Mouse (Mus musculus) hindbrain, embryonic 12.5 days (tissue): ENCODE measurements at regions not wholly inside any gene's neighbourhood (a gene's known extent, or its start where the extent isn't known, plus 50 kb on each side); places are given as distances from the start of the nearest gene placed in this dataset.
A peak's percentile ranks its signal among the peaks of the same experiment; 100 is the strongest.

Experiments used
- ATAC-seq: fragments of 200-750 bp; cut with Nextera tagmentation; 2 replicates; pipeline ENCODE4 v1.8.0; 2017; ENCODE audit warnings: moderate TSS enrichment; ENCODE audit not compliant: low FRiP score
- H3K27ac ChIP-seq: fragments of 300-500 bp; sonication (generic); 2 replicates; pipeline ENCODE4 v1.5.1; 2016; ENCODE audit warnings: mild to moderate bottlenecking
- H3K27me3 ChIP-seq: fragments of 300-500 bp; sonication (generic); 2 replicates; pipeline ENCODE4 v1.6.1; 2016; ENCODE audit warnings: mild to moderate bottlenecking
- H3K36me3 ChIP-seq: fragments of 300-500 bp; sonication (generic); 2 replicates; pipeline ENCODE4 v1.6.1; 2016; ENCODE audit warnings: mild to moderate bottlenecking
- H3K4me1 ChIP-seq: fragments of 300-500 bp; sonication (generic); 2 replicates; pipeline ENCODE4 v1.6.1; 2016
- H3K4me2 ChIP-seq: fragments of 300-500 bp; sonication (generic); replicated peaks from 2 replicates; pipeline ENCODE4 v1.6.1; 2016; ENCODE audit warnings: mild to moderate bottlenecking
- H3K4me3 ChIP-seq: fragments of 300-500 bp; sonication (generic); 2 replicates; pipeline ENCODE4 v1.5.1; 2016; ENCODE audit warnings: mild to moderate bottlenecking
- H3K9ac ChIP-seq: fragments of 300-500 bp; sonication (generic); 2 replicates; pipeline ENCODE4 v1.6.1; 2016; ENCODE audit warnings: mild to moderate bottlenecking, moderate library complexity
- H3K9me3 ChIP-seq: fragments of 300-500 bp; sonication (generic); replicated peaks from 2 replicates; pipeline ENCODE4 v1.6.1; 2016; ENCODE audit warnings: mild to moderate bottlenecking
- WGBS: fragments of 180-500 bp; shearing (Covaris S2); methylation state at CpG from one replicate; pipeline ENCODE4 v1.1.7; 2016; 5-methylcytosine and 5-hydroxymethylcytosine counted together

DNA sequence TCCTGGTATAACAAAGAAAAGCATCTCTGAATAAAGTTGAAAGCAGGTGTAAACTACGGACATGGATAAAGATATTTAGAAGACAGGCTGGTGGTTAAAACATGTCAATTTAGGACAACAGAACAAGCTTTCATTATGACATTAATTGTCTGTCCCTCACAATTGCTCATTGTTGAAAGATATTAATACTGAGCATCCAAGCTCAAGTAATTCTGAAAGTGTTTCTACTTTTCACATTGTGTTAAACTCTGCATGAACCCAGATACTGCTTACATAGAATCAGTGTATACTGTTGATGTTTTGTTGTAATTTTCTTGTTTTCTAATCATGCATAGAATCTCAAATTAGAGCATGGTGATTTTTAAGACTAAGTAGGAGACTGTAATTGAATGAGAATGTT, 614.7 kb upstream of the Lingo2 start:
- Histone ChIP-seq H3K4me1 (no peaks in the 10 kb centered on the region), H3K27ac (no peak overlapping the region), H3K9me3 (no peaks in the 10 kb centered on the region), H3K27me3 (no peaks in the 10 kb centered on the region), H3K4me3 (no peak overlapping the region), H3K4me2 (no peak overlapping the region), H3K9ac (no peak overlapping the region), H3K36me3 (no peaks in the 10 kb centered on the region)
- ATAC-seq, result no peak
- WGBS, result 83% methylated on average over 1 of the region's 1 CpGs

DNA sequence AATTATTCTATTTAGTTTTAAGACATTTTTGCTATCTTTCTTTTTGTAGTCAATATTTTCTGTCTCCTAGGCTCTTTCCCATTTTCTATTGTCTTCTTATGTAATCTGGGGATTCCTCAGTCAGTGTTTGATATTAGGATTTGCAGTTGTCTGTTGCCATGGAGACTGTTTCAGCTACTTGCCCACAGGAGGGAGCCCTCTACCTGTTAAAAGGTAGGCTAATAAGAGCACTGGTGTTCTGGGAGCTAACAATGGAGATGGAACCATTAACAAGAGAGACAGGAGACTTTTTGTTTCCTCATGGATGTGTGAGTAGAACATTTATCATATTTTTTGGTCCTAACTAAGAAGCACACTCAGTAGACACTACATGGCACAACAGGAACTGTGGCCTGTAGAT, 608.7 kb upstream of the Lingo2 start:
- H3K9ac ChIP-seq, result no peak overlapping the region
- no peaks in the 10 kb centered on the region for H3K36me3 ChIP-seq
- no peaks in the 10 kb centered on the region for H3K4me1 ChIP-seq
- no peak overlapping the region for H3K4me3 ChIP-seq
- ATAC-seq, result no peak
- no peaks in the 10 kb centered on the region for H3K9me3 ChIP-seq
- H3K27ac ChIP-seq, result no peak overlapping the region
- H3K4me2 ChIP-seq, result no peak overlapping the region
- H3K27me3 ChIP-seq, result no peaks in the 10 kb centered on the region

DNA sequence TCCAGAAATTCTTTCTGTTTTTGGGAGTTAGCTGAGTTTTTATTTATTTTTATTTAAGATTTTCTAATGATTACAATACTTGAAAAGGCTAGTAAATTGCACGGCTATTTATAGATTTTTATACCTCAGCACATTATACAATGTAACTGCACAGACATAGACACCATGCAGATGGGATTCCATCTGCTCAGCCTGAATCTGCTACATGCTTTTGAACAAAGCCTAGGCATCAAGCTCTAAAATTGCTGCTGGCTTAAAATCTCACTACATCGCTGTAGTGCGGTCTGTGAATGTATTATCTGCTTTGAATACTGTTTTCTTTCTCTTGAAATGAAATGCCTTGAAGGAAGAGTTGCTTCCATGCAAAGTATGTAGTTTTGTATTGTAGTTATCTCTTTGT, 594.5 kb upstream of the Lingo2 start:
- no peaks in the 10 kb centered on the region for H3K27me3 ChIP-seq
- no peak overlapping the region for H3K9ac ChIP-seq
- H3K4me1 ChIP-seq, result no peaks in the 10 kb centered on the region
- H3K4me3 ChIP-seq, result no peak overlapping the region
- no peaks in the 10 kb centered on the region for H3K9me3 ChIP-seq
- no peak for ATAC-seq
- WGBS, result 88% methylated on average over 3 of the region's 3 CpGs
- no peak overlapping the region for H3K27ac ChIP-seq
- H3K36me3 ChIP-seq, result no peaks in the 10 kb centered on the region
- H3K4me2 ChIP-seq, result no peak overlapping the region

DNA sequence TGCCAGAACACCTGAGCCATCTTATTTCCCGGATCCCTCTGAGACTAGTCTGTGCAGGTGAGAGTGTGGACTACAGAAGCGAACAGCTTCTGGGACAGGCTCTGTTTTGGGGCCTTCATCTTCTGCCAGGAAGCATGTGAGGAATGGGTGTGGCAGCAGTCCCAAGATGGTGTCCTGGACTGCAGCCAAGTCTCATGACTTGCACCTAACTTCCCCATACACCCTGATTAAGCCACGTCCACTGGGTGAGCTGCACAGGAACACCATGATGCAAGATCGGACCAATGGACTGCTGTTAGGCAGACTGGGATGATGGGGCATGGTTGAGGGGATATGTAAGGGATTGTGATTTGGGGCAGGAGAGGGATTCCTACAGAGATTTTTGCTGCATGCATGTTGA, 556.2 kb upstream of the Lingo2 start:
- WGBS, result 93% methylated on average over 4 of the region's 4 CpGs
- H3K4me2 ChIP-seq, result no peak overlapping the region
- no peak overlapping the region for H3K4me3 ChIP-seq
- no peak overlapping the region for H3K9ac ChIP-seq
- no peak overlapping the region for H3K27ac ChIP-seq
- H3K9me3 ChIP-seq, result no peaks in the 10 kb centered on the region
- no peaks in the 10 kb centered on the region for H3K36me3 ChIP-seq
- H3K4me1 ChIP-seq, result no peaks in the 10 kb centered on the region
- 0 out of 2 replicates have a peak, but pooled peaks have one; percentile 32 for ATAC-seq
- H3K27me3 ChIP-seq, result no peaks in the 10 kb centered on the region
